Mouse (Mus musculus) C2C12 (cell line): ENCODE data around the gene Ahdc1.

Source experiments
- CTCF ChIP-seq: IDR thresholded peaks from one replicate; pipeline ENCODE4 v1.5.1; 2011; ENCODE audit not compliant: control insufficient read depth, insufficient read depth, insufficient read length
- FOSL1 ChIP-seq: IDR thresholded peaks from one replicate; pipeline ENCODE4 v1.8.0; 2011; ENCODE audit warnings: mild to moderate bottlenecking, low read length; ENCODE audit not compliant: poor library complexity, insufficient read depth, severe bottlenecking
- MAX ChIP-seq: IDR thresholded peaks from one replicate; pipeline ENCODE4 v1.6.1; 2011; ENCODE audit warnings: mild to moderate bottlenecking, control low read depth
- MYOD1 ChIP-seq: IDR thresholded peaks from one replicate; pipeline ENCODE4 v1.6.1; 2011; ENCODE audit warnings: low read depth; ENCODE audit not compliant: control insufficient read depth, insufficient read length
- MYOG ChIP-seq: IDR thresholded peaks from one replicate; pipeline ENCODE4 v1.6.1; 2011; ENCODE audit not compliant: control insufficient read depth, insufficient read length; ENCODE audit errors: extremely low read depth
- USF1 ChIP-seq: IDR thresholded peaks from one replicate; pipeline ENCODE4 v1.6.1; 2011; ENCODE audit warnings: low read depth, mild to moderate bottlenecking, control low read depth, moderate library complexity

DNA sequence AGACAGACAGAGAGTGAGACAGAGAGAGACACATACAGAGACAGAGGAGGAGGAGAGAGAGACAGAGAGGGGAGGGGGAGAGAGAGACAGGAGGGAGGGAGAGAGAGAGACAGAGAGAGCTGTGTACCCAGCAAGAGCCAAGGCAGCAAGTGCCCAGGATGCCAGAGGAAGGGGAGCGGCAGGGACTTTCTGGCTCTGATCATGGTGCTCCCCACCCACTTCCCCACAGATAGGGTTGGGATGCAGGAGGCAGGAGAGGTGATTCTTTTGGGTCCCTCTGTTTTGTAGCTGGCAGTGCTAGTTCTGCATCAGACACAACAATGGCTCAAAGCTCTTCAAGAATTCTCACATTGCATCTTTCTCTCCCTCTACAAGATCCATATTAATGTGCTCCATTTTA, 110.4 kb downstream of the Ahdc1 start:
- TF ChIP-seq MAX (no peak), CTCF (no peak), MYOD1 (no peak), MYOG (no peak), USF1 (no peak), FOSL1 (no peak)
